Mouse (Mus musculus): ENCODE measurements around the gene Olfr784. TPM values are rescaled to one million over a fixed set of nuclear protein-coding genes. Genes with fewer than 3 reads are reported as not detected.

The Olfr784 gene
- polyA plus RNA-seq (2014; fragmentation: Illumina TruSeq; extraction: RNeasy Lipid Tissue Mini Kit (QIAGEN cat#74804); ENCODE audit: insufficient read depth, low read depth, low replicate concordance) = not detected

GRCm38 (mm10) chr10:129383783-129384182, at the start of gene Olfr784:
Gene Olfr784 (plus strand): TSS chr10:129384083.

GRCm38 (mm10) chr10:129348550-129348949, 35.3 kb upstream of the Olfr784 start, which contains the start of gene Olfr782:
Gene Olfr782 (plus strand): TSS chr10:129348850.

GRCm38 (mm10) chr10:129405126-129405525, 21.2 kb downstream of the Olfr784 start, which contains the start of gene Olfr785:
Gene Olfr785 (plus strand): TSS chr10:129405426.

GRCm38 (mm10) chr10:129427006-129427405, 43.1 kb downstream of the Olfr784 start, which contains the start of gene Olfr786:
Gene Olfr786 (plus strand): TSS chr10:129427306.

Other genes starting within 250 kb of the Olfr784 start
- gene Olfr770, start 245.1 kb upstream of the Olfr784 start, polyA plus RNA-seq (2014; fragmentation: Illumina TruSeq; extraction: RNeasy Lipid Tissue Mini Kit (QIAGEN cat#74804); ENCODE audit: insufficient read depth, low read depth, low replicate concordance) = not detected
- gene Olfr771, start 219.3 kb upstream of the Olfr784 start, polyA plus RNA-seq (2014; fragmentation: Illumina TruSeq; extraction: RNeasy Lipid Tissue Mini Kit (QIAGEN cat#74804); ENCODE audit: insufficient read depth, low read depth, low replicate concordance) = not detected
- not detected for gene Olfr772, start 206.2 kb upstream of the Olfr784 start, polyA plus RNA-seq (2014; fragmentation: Illumina TruSeq; extraction: RNeasy Lipid Tissue Mini Kit (QIAGEN cat#74804); ENCODE audit: insufficient read depth, low read depth, low replicate concordance)
- gene Olfr773, start 196.7 kb upstream of the Olfr784 start, polyA plus RNA-seq (2014; fragmentation: Illumina TruSeq; extraction: RNeasy Lipid Tissue Mini Kit (QIAGEN cat#74804); ENCODE audit: insufficient read depth, low read depth, low replicate concordance) = not detected
- gene Olfr774, start 147.9 kb upstream of the Olfr784 start, polyA plus RNA-seq (2014; fragmentation: Illumina TruSeq; extraction: RNeasy Lipid Tissue Mini Kit (QIAGEN cat#74804); ENCODE audit: insufficient read depth, low read depth, low replicate concordance) = not detected
- not detected for gene Olfr775, start 135.7 kb upstream of the Olfr784 start, polyA plus RNA-seq (2014; fragmentation: Illumina TruSeq; extraction: RNeasy Lipid Tissue Mini Kit (QIAGEN cat#74804); ENCODE audit: insufficient read depth, low read depth, low replicate concordance)
- gene Olfr776, start 125.0 kb upstream of the Olfr784 start, polyA plus RNA-seq (2014; fragmentation: Illumina TruSeq; extraction: RNeasy Lipid Tissue Mini Kit (QIAGEN cat#74804); ENCODE audit: insufficient read depth, low read depth, low replicate concordance) = not detected
- not detected for gene Olfr777, start 112.6 kb upstream of the Olfr784 start, polyA plus RNA-seq (2014; fragmentation: Illumina TruSeq; extraction: RNeasy Lipid Tissue Mini Kit (QIAGEN cat#74804); ENCODE audit: insufficient read depth, low read depth, low replicate concordance)
- gene Olfr780, start 66.0 kb upstream of the Olfr784 start, polyA plus RNA-seq (2014; fragmentation: Illumina TruSeq; extraction: RNeasy Lipid Tissue Mini Kit (QIAGEN cat#74804); ENCODE audit: insufficient read depth, low read depth, low replicate concordance) = not detected
- gene Olfr781, start 55.2 kb upstream of the Olfr784 start, polyA plus RNA-seq (2014; fragmentation: Illumina TruSeq; extraction: RNeasy Lipid Tissue Mini Kit (QIAGEN cat#74804); ENCODE audit: insufficient read depth, low read depth, low replicate concordance) = not detected
- gene Olfr782, start 35.2 kb upstream of the Olfr784 start, polyA plus RNA-seq (2014; fragmentation: Illumina TruSeq; extraction: RNeasy Lipid Tissue Mini Kit (QIAGEN cat#74804); ENCODE audit: insufficient read depth, low read depth, low replicate concordance) = not detected
- gene Olfr785, start 21.3 kb downstream of the Olfr784 start, polyA plus RNA-seq (2014; fragmentation: Illumina TruSeq; extraction: RNeasy Lipid Tissue Mini Kit (QIAGEN cat#74804); ENCODE audit: insufficient read depth, low read depth, low replicate concordance) = not detected
- not detected for gene Olfr786, start 43.2 kb downstream of the Olfr784 start, polyA plus RNA-seq (2014; fragmentation: Illumina TruSeq; extraction: RNeasy Lipid Tissue Mini Kit (QIAGEN cat#74804); ENCODE audit: insufficient read depth, low read depth, low replicate concordance)
- gene Olfr787, start 77.8 kb downstream of the Olfr784 start, polyA plus RNA-seq (2014; fragmentation: Illumina TruSeq; extraction: RNeasy Lipid Tissue Mini Kit (QIAGEN cat#74804); ENCODE audit: insufficient read depth, low read depth, low replicate concordance) = not detected
- gene Olfr788, start 86.9 kb downstream of the Olfr784 start, polyA plus RNA-seq (2014; fragmentation: Illumina TruSeq; extraction: RNeasy Lipid Tissue Mini Kit (QIAGEN cat#74804); ENCODE audit: insufficient read depth, low read depth, low replicate concordance) = not detected
- gene Olfr789, start 100.7 kb downstream of the Olfr784 start, polyA plus RNA-seq (2014; fragmentation: Illumina TruSeq; extraction: RNeasy Lipid Tissue Mini Kit (QIAGEN cat#74804); ENCODE audit: insufficient read depth, low read depth, low replicate concordance) = not detected
- not detected for gene Olfr790, start 114.4 kb downstream of the Olfr784 start, polyA plus RNA-seq (2014; fragmentation: Illumina TruSeq; extraction: RNeasy Lipid Tissue Mini Kit (QIAGEN cat#74804); ENCODE audit: insufficient read depth, low read depth, low replicate concordance)
- gene Olfr791, start 137.7 kb downstream of the Olfr784 start, polyA plus RNA-seq (2014; fragmentation: Illumina TruSeq; extraction: RNeasy Lipid Tissue Mini Kit (QIAGEN cat#74804); ENCODE audit: insufficient read depth, low read depth, low replicate concordance) = not detected
- not detected for gene Olfr792, start 155.1 kb downstream of the Olfr784 start, polyA plus RNA-seq (2014; fragmentation: Illumina TruSeq; extraction: RNeasy Lipid Tissue Mini Kit (QIAGEN cat#74804); ENCODE audit: insufficient read depth, low read depth, low replicate concordance)
- not detected for gene Olfr794, start 183.6 kb downstream of the Olfr784 start, polyA plus RNA-seq (2014; fragmentation: Illumina TruSeq; extraction: RNeasy Lipid Tissue Mini Kit (QIAGEN cat#74804); ENCODE audit: insufficient read depth, low read depth, low replicate concordance)
- not detected for gene Olfr796, start 228.5 kb downstream of the Olfr784 start, polyA plus RNA-seq (2014; fragmentation: Illumina TruSeq; extraction: RNeasy Lipid Tissue Mini Kit (QIAGEN cat#74804); ENCODE audit: insufficient read depth, low read depth, low replicate concordance)
- gene Olfr798, start 243.9 kb downstream of the Olfr784 start, polyA plus RNA-seq (2014; fragmentation: Illumina TruSeq; extraction: RNeasy Lipid Tissue Mini Kit (QIAGEN cat#74804); ENCODE audit: insufficient read depth, low read depth, low replicate concordance) = not detected

All from lung, adult 10 weeks (tissue).